Mouse (Mus musculus): ENCODE measurements at regions not wholly inside any gene's neighbourhood (a gene's known extent, or its start where the extent isn't known, plus 50 kb on each side); places are given as distances from the start of the nearest gene placed in this dataset.

GRCm38 (mm10) chrX:11801208-11801607 lies 358.9 kb downstream of the Bcor start:
- no peak for DNase-seq

DNA sequence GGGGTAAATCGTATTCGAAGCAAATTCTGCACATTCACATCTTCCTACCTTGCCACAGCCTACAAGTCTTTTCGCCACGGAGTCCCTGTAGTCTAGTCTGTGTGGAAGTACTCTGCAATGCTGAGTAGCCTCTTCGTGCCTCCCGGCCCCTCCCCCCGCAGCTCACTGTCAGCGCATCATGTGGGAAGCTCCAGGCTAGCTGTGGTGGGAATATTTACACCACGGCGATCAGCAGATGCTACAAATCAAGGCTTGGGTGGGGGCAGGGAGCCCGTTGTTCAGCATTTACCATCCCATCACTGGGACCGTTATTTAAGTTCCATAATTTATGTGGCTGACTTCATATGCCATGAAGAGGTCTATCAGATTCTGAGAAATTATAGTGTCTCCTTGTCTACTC lies 358.5 kb downstream of the Bcor start:
- DNase-seq = no peak

- no peak for DNase-seq
Measured at GRCm38 (mm10) chrX:11802074-11802899, 357.9 kb downstream of the Bcor start.

DNA sequence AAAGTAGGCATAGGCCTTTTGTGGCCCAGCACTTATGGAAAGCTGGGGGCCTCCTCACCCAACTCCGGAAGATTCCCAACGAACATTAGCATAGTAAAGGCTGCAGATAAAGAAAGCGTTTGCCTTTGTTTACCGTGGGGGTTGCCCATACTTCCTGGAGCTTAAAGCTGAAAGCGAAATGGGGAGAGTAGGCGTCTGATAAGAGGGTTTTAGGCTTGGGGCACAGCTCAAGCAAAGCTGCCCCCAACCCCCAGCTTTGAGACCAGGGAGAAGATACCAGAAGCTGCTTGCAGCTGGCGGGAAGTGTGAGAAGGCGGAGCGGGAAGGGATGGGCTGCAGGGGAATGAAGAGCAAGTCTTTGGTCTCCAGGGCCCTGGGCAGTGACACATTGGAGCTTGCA lies 356.9 kb downstream of the Bcor start:
- peak; percentile 33 for DNase-seq

DNA sequence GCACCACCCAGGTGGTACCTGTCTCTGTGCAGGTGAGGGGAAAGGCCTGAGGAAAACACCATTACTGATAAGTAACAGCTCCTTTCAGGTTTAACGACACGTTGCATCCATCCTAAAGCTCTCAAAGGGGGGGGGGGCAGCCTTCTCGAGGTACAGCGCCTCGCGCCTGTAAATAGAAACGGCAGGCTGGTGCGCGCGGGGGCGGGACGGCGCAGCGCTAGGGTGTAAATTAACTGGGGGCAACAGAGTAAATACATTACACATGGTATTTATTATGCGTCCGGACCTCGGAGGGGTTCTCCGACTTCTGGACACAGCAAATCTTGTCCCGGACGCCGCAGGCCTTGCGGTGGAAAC lies 353.3 kb downstream of the Bcor start:
- no peak for DNase-seq

- peak; percentile 69 for DNase-seq
Measured at GRCm38 (mm10) chrX:11807253-11807882, 352.8 kb downstream of the Bcor start.

- DNase-seq = peak; percentile 21
Measured at GRCm38 (mm10) chrX:11807883-11808262, 352.3 kb downstream of the Bcor start.

- DNase-seq = no peak
Measured at GRCm38 (mm10) chrX:11808911-11809310, 351.2 kb downstream of the Bcor start.

- DNase-seq = no peak
Measured at GRCm38 (mm10) chrX:11814861-11815260, 345.3 kb downstream of the Bcor start.

DNA sequence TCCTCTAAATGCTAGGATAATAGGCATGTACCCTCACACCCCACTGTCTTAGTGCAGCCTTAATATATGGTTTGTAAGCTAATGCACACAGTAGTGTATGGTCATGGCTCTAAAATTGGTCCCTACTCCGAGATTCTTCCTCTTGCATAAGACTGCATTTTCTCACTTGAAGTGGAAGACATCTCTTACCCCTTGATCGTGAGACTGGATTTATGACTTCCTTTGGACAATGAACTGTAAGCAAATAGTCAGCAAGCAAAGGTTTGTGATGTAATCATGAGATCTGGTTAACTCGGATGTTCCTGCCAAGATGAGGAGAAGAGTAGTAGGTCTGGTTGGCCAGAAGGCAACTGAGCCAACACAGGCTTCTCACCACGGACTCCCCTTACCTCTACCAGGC lies 344.3 kb downstream of the Bcor start:
- DNase-seq = no peak

GRCm38 (mm10) chrX:11818634-11819033 lies 341.5 kb downstream of the Bcor start:
- DNase-seq = no peak

- no peak for DNase-seq
Measured at GRCm38 (mm10) chrX:11821165-11821564, 339.0 kb downstream of the Bcor start.

DNA sequence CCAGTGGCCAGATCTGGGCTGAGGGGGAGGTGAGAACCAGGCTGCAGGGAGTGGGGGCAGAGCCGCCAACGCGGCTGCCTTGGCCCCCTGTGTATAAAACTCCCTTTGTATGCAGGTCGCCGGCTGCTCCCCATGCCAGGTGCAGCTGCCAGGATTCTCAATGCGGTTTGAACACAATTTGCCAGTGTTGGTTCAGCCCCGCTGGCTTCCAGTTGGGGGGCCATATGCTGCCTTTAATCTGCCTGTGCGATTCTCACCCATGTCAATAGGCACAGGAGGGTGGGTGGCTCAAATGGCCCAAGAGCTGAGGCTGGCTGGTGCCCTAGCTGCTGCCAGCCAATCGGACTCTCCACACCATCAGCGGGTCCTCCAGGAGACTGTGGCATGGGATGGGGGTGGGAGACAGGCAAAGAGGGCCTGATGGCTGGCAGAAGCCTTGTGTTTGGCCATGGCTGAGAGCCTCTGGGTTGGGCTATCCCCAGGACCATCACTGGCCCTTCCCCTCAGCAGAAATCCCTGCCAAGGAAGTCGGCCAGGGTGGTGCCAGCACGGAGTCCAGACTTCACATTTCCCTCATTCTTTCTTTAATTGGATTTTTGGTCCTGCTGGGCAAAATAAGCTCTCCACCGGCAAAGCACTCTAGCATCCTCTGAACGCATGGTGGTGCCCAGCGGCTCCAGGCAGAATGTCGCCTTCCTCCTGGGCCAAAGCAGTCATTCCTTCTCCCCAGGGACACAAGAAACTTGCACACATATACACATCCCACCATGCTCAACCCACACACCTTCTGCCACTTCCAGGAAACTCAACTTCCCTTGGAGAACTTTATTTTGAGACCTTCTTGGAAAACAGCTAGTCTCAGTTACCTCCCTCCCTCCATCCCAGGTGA lies 338.0 kb downstream of the Bcor start:
- DNase-seq = no peak

- DNase-seq = no peak
Measured at GRCm38 (mm10) chrX:11825948-11826347, 334.2 kb downstream of the Bcor start.

GRCm38 (mm10) chrX:11826737-11827408 lies 333.3 kb downstream of the Bcor start:
- DNase-seq = no peak

DNA sequence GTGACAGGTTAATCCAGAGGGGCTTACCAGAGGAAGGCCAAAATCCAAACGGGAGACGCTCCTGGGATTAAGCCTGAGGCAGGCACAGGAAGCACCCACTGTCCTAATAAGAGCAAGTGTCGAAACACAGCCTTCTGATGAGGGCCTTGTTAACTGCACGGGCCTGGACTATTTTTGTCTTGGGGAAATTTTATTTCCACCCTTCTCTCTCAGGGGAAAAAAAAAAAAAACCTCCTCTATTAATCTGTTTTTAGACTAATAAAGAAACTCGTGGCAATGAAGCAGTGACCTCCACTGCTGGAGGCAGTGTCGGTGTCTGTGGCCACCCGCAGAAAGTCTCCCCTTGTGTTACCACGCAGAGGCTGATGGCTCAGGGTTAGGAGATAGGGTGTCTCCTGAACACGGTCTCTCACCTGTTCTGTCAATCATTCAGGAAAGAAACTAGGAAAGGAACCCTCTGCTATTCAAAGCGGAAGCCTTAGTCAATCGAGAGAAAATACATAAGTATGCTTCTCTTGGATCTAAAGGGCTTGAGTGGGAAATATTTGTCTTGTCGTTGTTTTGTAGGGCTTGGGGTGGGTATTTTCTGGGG lies 330.6 kb downstream of the Bcor start:
- DNase-seq = no peak

GRCm38 (mm10) chrX:11837566-11837965 lies 322.6 kb downstream of the Bcor start:
- no peak for DNase-seq

GRCm38 (mm10) chrX:11839665-11840245 lies 320.4 kb downstream of the Bcor start:
- peak; percentile 33 for DNase-seq

DNA sequence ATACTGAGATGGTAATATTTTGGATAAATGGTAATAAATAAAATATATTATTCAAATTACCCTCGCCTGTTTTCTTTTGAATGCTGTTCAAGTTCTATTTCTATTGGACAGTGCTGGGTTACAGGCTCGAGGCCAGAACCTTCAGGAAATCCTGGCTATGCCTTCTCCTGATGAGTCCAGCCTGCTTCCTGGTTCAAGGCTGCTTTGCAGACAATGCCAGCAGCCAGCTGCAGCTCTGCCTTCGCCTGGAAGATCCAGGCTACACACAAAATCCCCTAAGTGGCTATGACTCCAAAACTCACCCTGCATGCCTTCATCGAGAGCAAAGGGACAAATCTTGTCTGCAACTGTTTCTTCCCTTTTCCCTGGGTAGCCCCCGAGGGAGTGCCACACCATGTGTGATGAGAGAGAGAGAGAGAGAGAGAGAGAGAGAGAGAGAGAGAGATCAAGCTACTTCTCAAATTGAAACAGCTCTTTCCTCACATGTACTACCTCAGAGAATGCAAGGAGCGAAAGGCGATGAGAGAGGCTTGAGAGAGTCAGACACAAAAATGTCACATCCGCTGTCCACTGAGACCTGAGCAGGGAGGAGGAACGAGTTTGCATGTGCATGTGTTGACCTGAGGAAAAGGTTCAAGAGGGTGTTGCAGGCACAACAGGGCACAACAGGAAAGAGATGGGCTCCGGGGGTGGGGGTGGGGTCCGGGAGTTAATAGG lies 319.7 kb downstream of the Bcor start:
- DNase-seq = peak; percentile 61

GRCm38 (mm10) chrX:11845566-11845965 lies 314.6 kb downstream of the Bcor start:
- no peak for DNase-seq

DNA sequence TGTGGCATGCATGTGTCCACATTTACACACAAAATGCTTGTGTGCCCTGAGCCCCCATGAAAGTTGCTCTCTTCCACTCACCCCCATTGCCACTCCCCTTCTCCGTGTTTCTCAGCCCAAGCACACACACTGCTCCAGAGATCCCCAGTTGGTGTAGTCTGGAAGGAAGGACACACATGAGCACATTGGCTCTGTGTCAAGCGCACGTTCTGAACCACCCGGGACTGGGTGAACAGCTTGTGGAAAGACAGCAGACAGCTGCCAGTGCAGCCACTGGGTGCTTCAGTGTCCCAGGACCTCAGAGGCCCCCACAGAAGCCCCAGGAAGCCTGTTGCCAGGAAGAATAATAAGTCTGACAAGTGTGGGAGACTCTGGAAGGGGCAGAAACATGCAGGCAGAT lies 304.2 kb downstream of the Bcor start:
- DNase-seq = no peak

GRCm38 (mm10) chrX:11859396-11859795 lies 300.8 kb downstream of the Bcor start:
- no peak for DNase-seq
